Mouse (Mus musculus) E14TG2a.4 (cell line): ENCODE results near the gene Pkig.

ENCODE experiments used
- CTCF ChIP-seq: conservative IDR thresholded peaks from 2 replicates; pipeline ENCODE4 v1.5.1; 2014; ENCODE audit warnings: low read length
- POU5F1 ChIP-seq: IDR thresholded peaks from 2 replicates; pipeline ENCODE4 v1.6.1; 2014; ENCODE audit warnings: low read length, borderline replicate concordance

- no peak for TF ChIP-seq CTCF
- no peak for TF ChIP-seq POU5F1
Observed at GRCm38 (mm10) chr2:163766890-163767289, 108.7 kb downstream of the Pkig start.
